19 mouse cellular contexts compared by ENCODE assay signal in genomic region chr2:106425451-106425881, GRCm38 (mm10).
DNase-seq lines count a peak whose midpoint lies in the region; ATAC-seq and TF ChIP-seq lines count a peak whose summit lies in the region.
"Had no signal": no experiment of that assay in that cellular context is flagged by ENCODE, and none has a peak within 500 bp of the region (broad histone marks: within the 10 kb centered on the region; RNA-seq: fewer than 3 reads in every experiment).

No protein-coding gene starts in this region.

- no peak overlapping the region for H3K27ac ChIP-seq in heart, embryonic 10.5 days
- no peak overlapping the region for H3K27ac ChIP-seq in forebrain, embryonic 14.5 days (ENCODE audit: low read depth, low read length)
- H3K27ac ChIP-seq: heart, adult 2 months; hindbrain, embryonic 15.5 days; liver, embryonic 13.5 days had no signal

- no peaks in the 10 kb centered on the region for H3K4me1 ChIP-seq in heart, embryonic 10.5 days
- H3K4me1 ChIP-seq in forebrain, embryonic 14.5 days (ENCODE audit: control insufficient read depth, insufficient read depth, low read length), result 0 out of 2 replicates have a peak, but pooled peaks cover 2% of the 10 kb centered on the region
- H3K4me1 ChIP-seq: hindbrain, embryonic 15.5 days; liver, embryonic 13.5 days had no signal

- no peak overlapping the region for H3K4me2 ChIP-seq in forebrain, embryonic 14.5 days (ENCODE audit: low read length)
- H3K4me2 ChIP-seq: hindbrain, embryonic 15.5 days; liver, embryonic 13.5 days had no signal

- ATAC-seq in forebrain, embryonic 14.5 days, result peak; percentile 91
- no peak for ATAC-seq in erythroblast, adult 5-6 weeks (replicated peaks; ENCODE audit: low FRiP score, poor library complexity, severe bottlenecking)
- ATAC-seq: Patski had no signal

- peak; percentile 58 for DNase-seq in heart, embryonic 10.5 days (ENCODE audit: low spot score)
- no peak for DNase-seq in heart, adult 9 months (ENCODE audit: low spot score in 2 of 2)
- DNase-seq in Muller cell, postnatal 12 days (ENCODE audit: inconsistent ontology term), result peak; percentile 76
- peak; percentile 89 for DNase-seq in brain, embryonic 14.5 days (ENCODE audit: low read depth)
- peak; percentile 75 for DNase-seq in forebrain, embryonic 14.5 days (ENCODE audit: low spot score)
- no peak for DNase-seq in thymus, postnatal 4 days
- no peak for DNase-seq in testis, postnatal 10 days (ENCODE audit: low spot score)
- DNase-seq: cerebellum, postnatal 25 days; heart, adult 2 months; heart, postnatal 10 days; kidney, adult 2 months; kidney, postnatal 4 days; left cerebral cortex, postnatal 4 days; liver, embryonic 13.5 days; lung, postnatal 14 days; right cerebral cortex, postnatal 4 days had no signal

- H3K9ac ChIP-seq in forebrain, embryonic 14.5 days (ENCODE audit: low read length), result no peak overlapping the region
- H3K9ac ChIP-seq: hindbrain, embryonic 15.5 days; liver, embryonic 13.5 days had no signal

- no peak for TF ChIP-seq CTCF in brain, embryonic 14.5 days (IDR thresholded peaks at IDR 0.05; ENCODE audit: borderline replicate concordance, extremely low read depth, insufficient read depth, insufficient read length)

- WGBS in heart, embryonic 10.5 days, result 76% methylated on average over 4 of the region's 4 CpGs
- 5% methylated on average over 4 of the region's 4 CpGs for WGBS in forebrain, embryonic 14.5 days

- H3K36me3 ChIP-seq in heart, embryonic 10.5 days, result no peaks in the 10 kb centered on the region
- no peaks in the 10 kb centered on the region for H3K36me3 ChIP-seq in forebrain, embryonic 14.5 days (ENCODE audit: control insufficient read depth, insufficient read depth, low read length)
- H3K36me3 ChIP-seq: hindbrain, embryonic 15.5 days; liver, embryonic 13.5 days had no signal

- no peaks in the 10 kb centered on the region for H3K9me3 ChIP-seq in heart, embryonic 10.5 days
- H3K9me3 ChIP-seq in forebrain, embryonic 14.5 days (replicated peaks; ENCODE audit: control insufficient read depth, low read length), result no peaks in the 10 kb centered on the region
- H3K9me3 ChIP-seq: hindbrain, embryonic 15.5 days; liver, embryonic 13.5 days had no signal

- H3K4me3 ChIP-seq in heart, embryonic 10.5 days, result no peak overlapping the region
- H3K4me3 ChIP-seq in forebrain, embryonic 14.5 days (ENCODE audit: low read depth, low read length), result no peak overlapping the region
- H3K4me3 ChIP-seq: heart, adult 2 months; hindbrain, embryonic 15.5 days; liver, embryonic 13.5 days had no signal

- no peaks in the 10 kb centered on the region for H3K27me3 ChIP-seq in heart, embryonic 10.5 days (ENCODE audit: insufficient read depth, poor library complexity, severe bottlenecking)
- H3K27me3 ChIP-seq in forebrain, embryonic 14.5 days (replicated peaks; ENCODE audit: control insufficient read depth, insufficient read depth, low read length), result no peaks in the 10 kb centered on the region
- H3K27me3 ChIP-seq: hindbrain, embryonic 15.5 days; liver, embryonic 13.5 days; Patski had no signal

- no peak for TF ChIP-seq POLR2A in brain, embryonic 14.5 days (IDR thresholded peaks at IDR 0.05; ENCODE audit: borderline replicate concordance, extremely low read depth, insufficient read depth, insufficient read length, poor library complexity, severe bottlenecking)

Comparison
In these comparisons a context has a peak if more than half of its experiments do, and no peak if none do; other contexts are left out.
1. DNase-seq: peak in heart, embryonic 10.5 days (single experiment), Muller cell, postnatal 12 days (single experiment), brain, embryonic 14.5 days (single experiment) and forebrain, embryonic 14.5 days (single experiment); none in heart, adult 9 months (0 of 2), thymus, postnatal 4 days (single experiment) and testis, postnatal 10 days (single experiment).